Mouse (Mus musculus) G1E (cell line): ENCODE data around the gene Slc16a5. TPM values are rescaled to one million over a fixed set of nuclear protein-coding genes. Genes with fewer than 3 reads are reported as not detected.

ENCODE experiments used
- ATAC-seq: 2 replicates; pipeline ENCODE4 v1.8.0; 2016; ENCODE audit warnings: mild to moderate bottlenecking; ENCODE audit not compliant: insufficient number of reproducible peaks, poor library complexity, low FRiP score, severe bottlenecking; ENCODE audit errors: extremely low read depth
- DNase-seq: peaks from one replicate; pipeline ENCODE4 v3.0.0; 2012; ENCODE audit warnings: low spot score
- H3K27me3 ChIP-seq: 2 replicates; pipeline ENCODE4 v1.6.1; 2012; ENCODE audit warnings: mild to moderate bottlenecking, low read length, inconsistent platforms; ENCODE audit not compliant: insufficient read depth
- H3K36me3 ChIP-seq: replicated peaks from 2 replicates; pipeline ENCODE3; 2012; ENCODE audit warnings: mild to moderate bottlenecking, inconsistent platforms
- H3K4me1 ChIP-seq: 2 replicates; pipeline ENCODE4 v1.6.1; 2012; ENCODE audit warnings: low read depth, low read length, inconsistent platforms, mixed read lengths; ENCODE audit not compliant: insufficient read depth
- H3K4me3 ChIP-seq: 2 replicates; pipeline ENCODE4 v1.5.1; 2012; ENCODE audit warnings: low read depth, mild to moderate bottlenecking, inconsistent platforms, low read length, moderate library complexity, mixed read lengths
- H3K9me3 ChIP-seq: replicated peaks from 2 replicates; pipeline ENCODE4 v1.6.1; 2012; ENCODE audit warnings: inconsistent platforms
- CTCF ChIP-seq: IDR thresholded peaks from 2 replicates; pipeline ENCODE4 v1.5.1; 2012; ENCODE audit warnings: low read depth, low read length, inconsistent platforms, mixed read lengths
- GATA1 ChIP-seq: IDR thresholded peaks from 2 replicates; pipeline ENCODE4 v1.6.1; 2012; ENCODE audit warnings: borderline replicate concordance, low read length, inconsistent platforms, mixed read lengths
- GATA2 ChIP-seq: IDR thresholded peaks from 2 replicates; pipeline ENCODE4 v1.6.1; 2012; ENCODE audit warnings: low read depth, low read length, inconsistent platforms, borderline replicate concordance
- POLR2AphosphoS5 ChIP-seq: IDR thresholded peaks from 2 replicates; pipeline ENCODE4 v1.6.1; 2012; ENCODE audit warnings: low read depth, low read length, inconsistent platforms; ENCODE audit not compliant: insufficient replicate concordance
- TAL1 ChIP-seq: conservative IDR thresholded peaks from 2 replicates; pipeline ENCODE4 v1.6.1; 2012; ENCODE audit warnings: low read depth, low read length, inconsistent platforms, mixed read lengths
- polyA plus RNA-seq: library from polyadenylated mRNA; stranded (reverse); fragments of >175 nt; gene quantifications from 2 replicates; pipeline ENCODE4 v1.2.3, GENCODE M21; 2012
- total RNA-seq, 2 experiments: library from RNA; stranded (forward) in 1 of 2; stranded (reverse) in 1 of 2; fragments of 200-1000 nt in 1 of 2; fragments of >200 nt in 1 of 2; fragmentation: Nextera tagmentation in 1 of 2; gene quantifications; 2 replicates each; pipeline ENCODE4 v1.2.3; 2014 to 2017

Slc16a5 gene
- total and polyA plus RNA-seq, 3 experiments: 0.05 TPM; not detected in 2

DNA sequence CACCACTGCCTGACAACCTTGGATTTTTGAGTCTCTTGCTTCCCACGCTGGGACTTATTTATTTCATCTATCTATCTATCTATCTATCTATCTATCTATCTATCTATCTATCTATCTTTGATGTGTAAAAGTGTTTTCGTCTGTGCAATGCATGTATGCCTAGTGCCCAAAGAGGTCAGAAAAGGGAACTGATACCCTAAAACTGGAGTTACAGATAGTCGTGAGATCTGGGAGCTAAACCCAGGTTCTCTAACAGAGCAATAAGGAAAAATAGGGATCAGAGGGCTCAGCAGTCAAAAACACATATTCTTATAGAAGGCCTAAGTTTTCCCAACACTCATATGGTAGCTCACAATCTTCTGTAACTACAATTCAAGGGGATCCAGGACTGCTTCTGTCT lies 57.3 kb downstream of the Slc16a5 start:
- Histone ChIP-seq H3K4me1 (peaks cover 5% of the 10 kb centered on the region), H3K36me3 (peaks cover 34% of the 10 kb centered on the region), H3K9me3 (no peaks in the 10 kb centered on the region), H3K27me3 (no peaks in the 10 kb centered on the region), H3K4me3 (no peak overlapping the region)
- DNase-seq: no peak
- ATAC-seq: no peak
- TF ChIP-seq POLR2AphosphoS5: no peak
- no peak for TF ChIP-seq TAL1
- TF ChIP-seq GATA1: no peak

GRCm38 (mm10) chr11:115520218-115520617 lies 57.9 kb downstream of the Slc16a5 start:
- peaks cover 41% of the 10 kb centered on the region for H3K36me3 ChIP-seq
- TF ChIP-seq TAL1 (no peak), GATA2 (no peak), POLR2AphosphoS5 (no peak), CTCF (no peak), GATA1 (no peak)
- no peak for ATAC-seq
- DNase-seq: no peak
- H3K4me3 ChIP-seq: no peak overlapping the region
- H3K9me3 ChIP-seq: no peaks in the 10 kb centered on the region
- peaks cover 3% of the 10 kb centered on the region for H3K4me1 ChIP-seq
- H3K27me3 ChIP-seq: no peaks in the 10 kb centered on the region

- ATAC-seq: no peak
- Histone ChIP-seq H3K27me3 (no peaks in the 10 kb centered on the region), H3K9me3 (no peaks in the 10 kb centered on the region), H3K4me1 (peaks cover 9% of the 10 kb centered on the region; the same call in 1 of the 2 replicates), H3K4me3 (no peak overlapping the region), H3K36me3 (peaks cover 49% of the 10 kb centered on the region)
- no peak for DNase-seq
- TF ChIP-seq POLR2AphosphoS5 (no peak), GATA2 (no peak), CTCF (no peak), TAL1 (no peak), GATA1 (no peak)
Measured at GRCm38 (mm10) chr11:115521080-115521479, 58.8 kb downstream of the Slc16a5 start.

DNA sequence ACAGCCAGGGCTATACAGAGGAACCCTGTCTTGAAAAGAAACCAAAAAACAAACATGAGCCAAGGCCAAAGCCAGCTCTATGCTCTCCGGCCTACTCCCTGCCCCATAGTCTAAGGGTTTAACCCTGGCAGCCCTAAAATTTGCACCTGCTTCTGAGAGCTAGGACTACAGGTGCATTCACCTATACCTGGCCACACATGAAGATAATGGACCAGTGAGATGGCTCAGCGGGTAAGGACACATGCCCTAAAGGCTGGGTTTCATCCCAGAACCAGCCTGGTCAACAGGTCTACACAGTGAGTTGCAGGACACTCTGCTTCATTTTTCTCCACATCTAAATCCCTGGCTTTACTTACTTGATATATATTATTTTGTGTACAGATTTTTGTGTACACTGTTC lies 60.0 kb downstream of the Slc16a5 start:
- peaks cover 15% of the 10 kb centered on the region; the same call in 1 of the 2 replicates for H3K4me1 ChIP-seq
- H3K27me3 ChIP-seq: no peaks in the 10 kb centered on the region
- ATAC-seq: no peak
- H3K4me3 ChIP-seq: no peak overlapping the region
- H3K36me3 ChIP-seq: peaks cover 61% of the 10 kb centered on the region
- TF ChIP-seq TAL1: no peak
- TF ChIP-seq CTCF: no peak
- no peak for TF ChIP-seq POLR2AphosphoS5
- no peak for TF ChIP-seq GATA1
- no peak for TF ChIP-seq GATA2
- no peak for DNase-seq
- no peaks in the 10 kb centered on the region for H3K9me3 ChIP-seq

DNA sequence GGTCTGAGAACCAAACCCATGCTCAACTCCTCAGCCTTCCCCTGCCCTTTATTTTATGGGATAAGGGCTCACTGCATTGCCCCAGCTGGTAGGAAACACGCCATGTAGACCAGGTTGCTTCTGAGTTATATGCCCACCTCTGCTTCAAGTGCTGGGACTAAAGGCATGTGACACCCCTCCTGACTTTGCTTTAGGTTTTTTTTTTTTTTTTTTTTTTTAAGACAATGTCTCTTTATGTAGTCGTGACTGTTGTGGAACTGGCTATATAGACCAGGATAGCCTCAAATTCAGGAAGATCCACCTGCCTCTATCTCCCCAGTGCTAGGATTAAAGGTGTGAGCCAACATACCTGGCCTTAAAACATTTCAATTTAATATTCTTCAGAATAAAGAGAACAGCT lies 60.4 kb downstream of the Slc16a5 start:
- H3K36me3 ChIP-seq: peaks cover 66% of the 10 kb centered on the region
- TF ChIP-seq CTCF: no peak
- no peak for TF ChIP-seq GATA2
- TF ChIP-seq GATA1: no peak
- no peak for TF ChIP-seq TAL1
- TF ChIP-seq POLR2AphosphoS5: no peak

More for the DNA sequence above, 60.4 kb downstream of the Slc16a5 start:
- H3K4me1 ChIP-seq: peaks cover 18% of the 10 kb centered on the region; the same call in 1 of the 2 replicates
- no peaks in the 10 kb centered on the region for H3K9me3 ChIP-seq
- no peak overlapping the region for H3K4me3 ChIP-seq
- DNase-seq (no peak), ATAC-seq (no peak)
- H3K27me3 ChIP-seq: no peaks in the 10 kb centered on the region

Other genes with a start within 250 kb of the Slc16a5 start
Only the 20 nearest of the 22 such genes appear.
- gene Fdxr, start 185.4 kb upstream of the Slc16a5 start, total RNA-seq (2014; fragmentation: Nextera tagmentation): 3.7 and 10.4 TPM in 2 replicates
- gene Fdxr, start 185.4 kb upstream of the Slc16a5 start, total RNA-seq (2017): 10.7 and 11.1 TPM in 2 replicates
- 32.2 and 36.3 TPM in 2 replicates for gene Fdxr, start 185.4 kb upstream of the Slc16a5 start, polyA plus RNA-seq
- gene Fads6, start 164.8 kb upstream of the Slc16a5 start, total RNA-seq (2014; fragmentation: Nextera tagmentation): not detected in 2 replicates
- gene Fads6, start 164.8 kb upstream of the Slc16a5 start, total RNA-seq (2017): 0.06 and 0.38 TPM in 2 replicates
- not detected in 2 replicates for gene Fads6, start 164.8 kb upstream of the Slc16a5 start, polyA plus RNA-seq
- not detected in 2 replicates for gene Otop2, start 155.3 kb upstream of the Slc16a5 start, total RNA-seq (2014; fragmentation: Nextera tagmentation)
- gene Otop2, start 155.3 kb upstream of the Slc16a5 start, total RNA-seq (2017): not detected in 2 replicates
- not detected in 2 replicates for gene Otop2, start 155.3 kb upstream of the Slc16a5 start, polyA plus RNA-seq
- gene Ush1g, start 140.4 kb upstream of the Slc16a5 start, total RNA-seq (2014; fragmentation: Nextera tagmentation): not detected in 2 replicates
- 0.05 and 0.06 TPM in 2 replicates for gene Ush1g, start 140.4 kb upstream of the Slc16a5 start, total RNA-seq (2017)
- gene Ush1g, start 140.4 kb upstream of the Slc16a5 start, polyA plus RNA-seq: not detected in 2 replicates
- not detected in 2 replicates for gene Otop3, start 127.7 kb upstream of the Slc16a5 start, total RNA-seq (2014; fragmentation: Nextera tagmentation)
- not detected in 2 replicates for gene Otop3, start 127.7 kb upstream of the Slc16a5 start, total RNA-seq (2017)
- not detected in 2 replicates for gene Otop3, start 127.7 kb upstream of the Slc16a5 start, polyA plus RNA-seq
- gene Hid1, start 94.7 kb upstream of the Slc16a5 start, total RNA-seq (2014; fragmentation: Nextera tagmentation): not detected in 2 replicates
- gene Hid1, start 94.7 kb upstream of the Slc16a5 start, total RNA-seq (2017): not detected in 2 replicates
- 0.01 TPM in 1 of 2 replicates, not detected in the other for gene Hid1, start 94.7 kb upstream of the Slc16a5 start, polyA plus RNA-seq
- not detected in 2 replicates for gene Cdr2l, start 80.6 kb upstream of the Slc16a5 start, total RNA-seq (2014; fragmentation: Nextera tagmentation)
- 0.05 and 0.06 TPM in 2 replicates for gene Cdr2l, start 80.6 kb upstream of the Slc16a5 start, total RNA-seq (2017)
- not detected in 2 replicates for gene Cdr2l, start 80.6 kb upstream of the Slc16a5 start, polyA plus RNA-seq
- gene Mrpl58, start 58.7 kb upstream of the Slc16a5 start, total RNA-seq (2014; fragmentation: Nextera tagmentation): 66.8 and 102 TPM in 2 replicates
- gene Mrpl58, start 58.7 kb upstream of the Slc16a5 start, total RNA-seq (2017): 75.3 and 78.5 TPM in 2 replicates
- gene Mrpl58, start 58.7 kb upstream of the Slc16a5 start, polyA plus RNA-seq: 67.0 and 74.3 TPM in 2 replicates
- gene Atp5h, start 42.5 kb upstream of the Slc16a5 start, total RNA-seq (2014; fragmentation: Nextera tagmentation): 472 and 487 TPM in 2 replicates
- gene Atp5h, start 42.5 kb upstream of the Slc16a5 start, total RNA-seq (2017): 721 and 764 TPM in 2 replicates
- 58.6 and 107 TPM in 2 replicates for gene Atp5h, start 42.5 kb upstream of the Slc16a5 start, polyA plus RNA-seq
- 7.2 and 15.4 TPM in 2 replicates for gene Kctd2, start 42.3 kb upstream of the Slc16a5 start, total RNA-seq (2014; fragmentation: Nextera tagmentation)
- gene Kctd2, start 42.3 kb upstream of the Slc16a5 start, total RNA-seq (2017): 15.2 and 17.3 TPM in 2 replicates
- 17.5 and 24.6 TPM in 2 replicates for gene Kctd2, start 42.3 kb upstream of the Slc16a5 start, polyA plus RNA-seq
- gene Trim80, start 21.9 kb upstream of the Slc16a5 start, total RNA-seq (2014; fragmentation: Nextera tagmentation): not detected in 2 replicates
- gene Trim80, start 21.9 kb upstream of the Slc16a5 start, total RNA-seq (2017): not detected in 2 replicates
- gene Trim80, start 21.9 kb upstream of the Slc16a5 start, polyA plus RNA-seq: not detected in 2 replicates
- 6.0 and 8.4 TPM in 2 replicates for gene Armc7, start 13.2 kb downstream of the Slc16a5 start, total RNA-seq (2014; fragmentation: Nextera tagmentation)
- 5.9 and 7.8 TPM in 2 replicates for gene Armc7, start 13.2 kb downstream of the Slc16a5 start, total RNA-seq (2017)
- gene Armc7, start 13.2 kb downstream of the Slc16a5 start, polyA plus RNA-seq: 24.4 and 29.0 TPM in 2 replicates
- 43.7 and 47.1 TPM in 2 replicates for gene Nt5c, start 29.4 kb downstream of the Slc16a5 start, total RNA-seq (2014; fragmentation: Nextera tagmentation)
- gene Nt5c, start 29.4 kb downstream of the Slc16a5 start, total RNA-seq (2017): 145 and 161 TPM in 2 replicates
- gene Nt5c, start 29.4 kb downstream of the Slc16a5 start, polyA plus RNA-seq: 67.4 and 118 TPM in 2 replicates
- 172 and 222 TPM in 2 replicates for gene Jpt1, start 51.9 kb downstream of the Slc16a5 start, total RNA-seq (2014; fragmentation: Nextera tagmentation)
- gene Jpt1, start 51.9 kb downstream of the Slc16a5 start, total RNA-seq (2017): 186 and 196 TPM in 2 replicates
- gene Jpt1, start 51.9 kb downstream of the Slc16a5 start, polyA plus RNA-seq: 202 and 218 TPM in 2 replicates
- gene Sumo2, start 73.8 kb downstream of the Slc16a5 start, total RNA-seq (2014; fragmentation: Nextera tagmentation): 491 and 596 TPM in 2 replicates
- 642 and 699 TPM in 2 replicates for gene Sumo2, start 73.8 kb downstream of the Slc16a5 start, total RNA-seq (2017)
- gene Sumo2, start 73.8 kb downstream of the Slc16a5 start, polyA plus RNA-seq: 393 and 421 TPM in 2 replicates
- gene Nup85, start 102.0 kb downstream of the Slc16a5 start, total RNA-seq (2014; fragmentation: Nextera tagmentation): 78.5 and 87.7 TPM in 2 replicates
- 166 and 172 TPM in 2 replicates for gene Nup85, start 102.0 kb downstream of the Slc16a5 start, total RNA-seq (2017)
- 28.2 and 57.5 TPM in 2 replicates for gene Nup85, start 102.0 kb downstream of the Slc16a5 start, polyA plus RNA-seq
- gene Mrps7, start 141.5 kb downstream of the Slc16a5 start, total RNA-seq (2014; fragmentation: Nextera tagmentation): 34.3 and 41.0 TPM in 2 replicates
- 52.8 and 53.5 TPM in 2 replicates for gene Mrps7, start 141.5 kb downstream of the Slc16a5 start, total RNA-seq (2017)
- 61.1 and 68.7 TPM in 2 replicates for gene Mrps7, start 141.5 kb downstream of the Slc16a5 start, polyA plus RNA-seq
- gene Gga3, start 141.6 kb downstream of the Slc16a5 start, total RNA-seq (2014; fragmentation: Nextera tagmentation): 58.5 and 95.5 TPM in 2 replicates
- gene Gga3, start 141.6 kb downstream of the Slc16a5 start, total RNA-seq (2017): 13.7 and 22.7 TPM in 2 replicates
- 102 and 144 TPM in 2 replicates for gene Gga3, start 141.6 kb downstream of the Slc16a5 start, polyA plus RNA-seq
- gene Mif4gd, start 150.5 kb downstream of the Slc16a5 start, total RNA-seq (2014; fragmentation: Nextera tagmentation): 43.6 and 59.8 TPM in 2 replicates
- 49.9 and 59.4 TPM in 2 replicates for gene Mif4gd, start 150.5 kb downstream of the Slc16a5 start, total RNA-seq (2017)
- 24.3 and 32.4 TPM in 2 replicates for gene Mif4gd, start 150.5 kb downstream of the Slc16a5 start, polyA plus RNA-seq
- 19.9 and 37.8 TPM in 2 replicates for gene Slc25a19, start 165.8 kb downstream of the Slc16a5 start, total RNA-seq (2014; fragmentation: Nextera tagmentation)
- 21.5 and 22.3 TPM in 2 replicates for gene Slc25a19, start 165.8 kb downstream of the Slc16a5 start, total RNA-seq (2017)
- gene Slc25a19, start 165.8 kb downstream of the Slc16a5 start, polyA plus RNA-seq: 24.2 and 26.0 TPM in 2 replicates